Mouse (Mus musculus): Measurements from ENCODE around the gene Taok3.

The Taok3 gene

GRCm38 (mm10) chr5:117119777-117120488 lies at the start of gene Taok3:
TSS of gene Taok3 (plus strand) at chr5:117120129.
- in situ Hi-C loops (cut with MboI; ENCODE audit: unreplicated experiment in 2 of 2) = loop anchor here (5.0 to 25.0 kb wide), 11 partner anchors 37 to 1485 kb away; partner anchors contain the start of genes Pebp1 (in 1 of the 2) and Rab35 (in 1 of the 2)

- in situ Hi-C loops (cut with MboI; ENCODE audit: unreplicated experiment in 2 of 2) = no loop called here
These were observed 32.2 kb upstream of the Taok3 start for GRCm38 (mm10) chr5:117087718-117088117.

- in situ Hi-C loops (cut with MboI; ENCODE audit: unreplicated experiment in 2 of 2) = no loop called here
These were observed 30.8 kb upstream of the Taok3 start for GRCm38 (mm10) chr5:117089147-117089546.

GRCm38 (mm10) chr5:117089786-117090185 lies 30.1 kb upstream of the Taok3 start:
- in situ Hi-C loops (cut with MboI; ENCODE audit: unreplicated experiment in 2 of 2) = loop anchor here (10.0 kb wide), 3 partner anchors 405 to 1295 kb away; no protein-coding TSS in a partner anchor

- in situ Hi-C loops (cut with MboI; ENCODE audit: unreplicated experiment in 2 of 2) = loop anchor here (10.0 kb wide), 3 partner anchors 400 to 1300 kb away; no protein-coding TSS in a partner anchor
These were observed 25.5 kb upstream of the Taok3 start for GRCm38 (mm10) chr5:117094431-117094830.

- in situ Hi-C loops (cut with MboI; ENCODE audit: unreplicated experiment in 2 of 2) = loop anchor here (5.0 to 10.0 kb wide), 4 partner anchors 398 to 1304 kb away; no protein-coding TSS in a partner anchor
These were observed 23.2 kb upstream of the Taok3 start for GRCm38 (mm10) chr5:117096716-117097115.

- in situ Hi-C loops (cut with MboI; ENCODE audit: unreplicated experiment in 2 of 2) = loop anchor here (5.0 to 10.0 kb wide), 4 partner anchors 396 to 1307 kb away; no protein-coding TSS in a partner anchor
These were observed 20.9 kb upstream of the Taok3 start for GRCm38 (mm10) chr5:117099008-117099407.

- in situ Hi-C loops (cut with MboI; ENCODE audit: unreplicated experiment in 2 of 2) = loop anchor here (5.0 to 25.0 kb wide), 6 partner anchors 395 to 1307 kb away; no protein-coding TSS in a partner anchor
These were observed 20.2 kb upstream of the Taok3 start for GRCm38 (mm10) chr5:117099742-117100141.

GRCm38 (mm10) chr5:117103194-117103929 lies 16.6 kb upstream of the Taok3 start:
- in situ Hi-C loops (cut with MboI; ENCODE audit: unreplicated experiment in 2 of 2) = loop anchor here (5.0 to 25.0 kb wide), 2 partner anchors 859 to 1071 kb away; no protein-coding TSS in a partner anchor

GRCm38 (mm10) chr5:117104329-117104728 lies 15.6 kb upstream of the Taok3 start:
- in situ Hi-C loops (cut with MboI; ENCODE audit: unreplicated experiment in 2 of 2) = loop anchor here (5.0 to 25.0 kb wide), 2 partner anchors 858 to 1072 kb away; no protein-coding TSS in a partner anchor

GRCm38 (mm10) chr5:117105761-117106160 lies 14.2 kb upstream of the Taok3 start:
- in situ Hi-C loops (cut with MboI; ENCODE audit: unreplicated experiment in 2 of 2) = loop anchor here (25.0 kb wide), 1 partner anchor 857 kb away; no protein-coding TSS in a partner anchor

- in situ Hi-C loops (cut with MboI; ENCODE audit: unreplicated experiment in 2 of 2) = loop anchor here (25.0 kb wide), 1 partner anchor 854 kb away; no protein-coding TSS in a partner anchor
These were observed 11.6 kb upstream of the Taok3 start for GRCm38 (mm10) chr5:117108292-117108691.

- in situ Hi-C loops (cut with MboI; ENCODE audit: unreplicated experiment in 2 of 2) = loop anchor here (25.0 kb wide), 1 partner anchor 854 kb away; no protein-coding TSS in a partner anchor
These were observed 11.2 kb upstream of the Taok3 start for GRCm38 (mm10) chr5:117108731-117109130.

GRCm38 (mm10) chr5:117109522-117109921 lies 10.4 kb upstream of the Taok3 start:
- in situ Hi-C loops (cut with MboI; ENCODE audit: unreplicated experiment in 2 of 2) = loop anchor here (25.0 kb wide), 1 partner anchor 853 kb away; no protein-coding TSS in a partner anchor

- in situ Hi-C loops (cut with MboI; ENCODE audit: unreplicated experiment in 2 of 2) = loop anchor here (5.0 to 25.0 kb wide), 6 partner anchors 74 to 1476 kb away; partner anchors contain the start of genes Prkab1 (in 1 of the 2) and Rab35 (in 1 of the 2)
These were observed 8.7 kb upstream of the Taok3 start for GRCm38 (mm10) chr5:117111064-117111773.

- in situ Hi-C loops (cut with MboI; ENCODE audit: unreplicated experiment in 2 of 2) = loop anchor here (5.0 to 25.0 kb wide), 6 partner anchors 73 to 1477 kb away; partner anchors contain the start of genes Prkab1 (in 1 of the 2) and Rab35 (in 1 of the 2)
These were observed 8.2 kb upstream of the Taok3 start for GRCm38 (mm10) chr5:117111774-117112112.

- in situ Hi-C loops (cut with MboI; ENCODE audit: unreplicated experiment in 2 of 2) = loop anchor here (5.0 to 25.0 kb wide), 6 partner anchors 71 to 1479 kb away; partner anchors contain the start of genes Prkab1 (in 1 of the 2) and Rab35 (in 1 of the 2)
These were observed 6.6 kb upstream of the Taok3 start for GRCm38 (mm10) chr5:117113330-117113729.

- in situ Hi-C loops (cut with MboI; ENCODE audit: unreplicated experiment in 2 of 2) = loop anchor here (5.0 to 25.0 kb wide), 12 partner anchors 43 to 1480 kb away; partner anchors contain the start of genes Pebp1 (in 1 of the 2), Prkab1 (in 1 of the 2) and Rab35 (in 1 of the 2)
These were observed 5.2 kb upstream of the Taok3 start for GRCm38 (mm10) chr5:117114581-117115192.

- in situ Hi-C loops (cut with MboI; ENCODE audit: unreplicated experiment in 2 of 2) = loop anchor here (5.0 to 25.0 kb wide), 11 partner anchors 42 to 1480 kb away; partner anchors contain the start of genes Pebp1 (in 1 of the 2) and Rab35 (in 1 of the 2)
These were observed 4.6 kb upstream of the Taok3 start for GRCm38 (mm10) chr5:117115193-117115767.

All from v-Abl transformed pro-B cells (cell line).